Mouse (Mus musculus) neutrophil, adult 5-6 weeks (primary cell): ENCODE measurements around the gene Adcy10. TPM values are rescaled to one million over a fixed set of nuclear protein-coding genes. Genes with fewer than 3 reads are reported as not detected.

Experiments
- total RNA-seq: library from RNA; stranded (forward); fragments of 200-1000 nt; gene quantifications from 2 replicates; pipeline ENCODE4 v1.2.3, GENCODE M21; 2017

Adcy10 gene
- total RNA-seq, 1 experiment from 2014 or later: 0.23 TPM

Other genes starting within 250 kb of the Adcy10 start
- gene Tiprl, start 248.2 kb upstream of the Adcy10 start, total RNA-seq: 33.9 and 44.5 TPM in 2 replicates
- gene Gpr161, start 189.4 kb upstream of the Adcy10 start, total RNA-seq: not detected in 2 replicates
- 22.0 and 34.5 TPM in 2 replicates for gene Dcaf6, start 24.7 kb upstream of the Adcy10 start, total RNA-seq
- gene Mpc2, start 24.5 kb upstream of the Adcy10 start, total RNA-seq: 70.9 and 79.2 TPM in 2 replicates
- not detected in 2 replicates for gene Mpzl1, start 149.4 kb downstream of the Adcy10 start, total RNA-seq
- 371 and 393 TPM in 2 replicates for gene Rcsd1, start 224.6 kb downstream of the Adcy10 start, total RNA-seq